Mouse (Mus musculus) left cerebral cortex, adult 2 months (tissue): ENCODE data around the gene Cyp2d22. TPM values are rescaled to one million over a fixed set of nuclear protein-coding genes. Genes with fewer than 3 reads are reported as not detected.
A peak's percentile ranks its signal among the peaks of the same experiment; 100 is the strongest.
"Not testable (repeated sequence)": the region's sequence is repeated elsewhere in the genome, so short reads cannot be mapped to it uniquely, and the experiment has no call there.

Experiments used
- DNase-seq, 2 experiments: peaks; one replicate each; pipeline ENCODE4 v3.0.0; 2021 to 2022; ENCODE audit warnings: low spot score in 2 of 2, mixed read lengths in 1 of 2; ENCODE audit errors: extremely low spot score in 1 of 2
- H3K27ac ChIP-seq: fragments of 200-600 bp; 2 replicates; pipeline ENCODE4 v1.8.1; 2022
- H3K4me3 ChIP-seq: fragments of 200-600 bp; 2 replicates; pipeline ENCODE4 v1.8.1; 2022
- CTCF ChIP-seq: fragments of 200-600 bp; IDR thresholded peaks from 2 replicates; pipeline ENCODE4 v1.8.1; 2022; ENCODE audit warnings: antibody characterized with exemption, mild to moderate bottlenecking, moderate library complexity
- intact Hi-C: fragments of 180-260 bp; cut with DNase I; formaldehyde crosslinking; loops from one replicate; pipeline ENCODE4 v1.15.1; 2025
- total RNA-seq, 2 experiments: library from RNA; stranded (reverse); gene quantifications; 2 replicates each; pipeline ENCODE4 v1.2.3; 2021

The Cyp2d22 gene
- total RNA-seq, 2 experiments from 2014 or later = 30.6 to 37.2 TPM

GRCm38 (mm10) chr15:82374437-82374836 is 5.6 kb downstream of the Cyp2d22 start:
- no peak for DNase-seq
- no peak overlapping the region for H3K27ac ChIP-seq
- no peak overlapping the region for H3K4me3 ChIP-seq
- TF ChIP-seq CTCF = no peak
- intact Hi-C loops = no loop called here

DNA sequence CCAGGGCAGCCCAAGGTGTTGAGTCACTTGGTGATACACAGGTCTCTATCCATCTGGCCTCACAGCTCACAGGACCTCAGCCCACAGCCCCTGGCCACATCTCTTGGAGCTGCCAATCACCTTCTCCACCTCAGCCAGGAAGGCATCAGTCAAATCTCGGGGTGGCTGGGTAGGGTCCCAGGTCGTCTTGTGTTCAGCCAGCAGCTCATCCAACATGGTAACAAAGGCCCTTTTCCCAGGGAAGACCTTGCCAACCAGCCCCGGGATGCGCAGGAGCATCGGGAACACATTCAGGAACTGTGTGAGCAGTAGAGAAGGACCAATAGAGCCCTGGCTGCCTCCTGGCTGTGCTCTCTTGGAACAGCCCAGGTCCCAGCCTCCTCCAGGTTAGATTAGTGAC is 7.1 kb downstream of the Cyp2d22 start:
- no peak overlapping the region for H3K27ac ChIP-seq
- H3K4me3 ChIP-seq = no peak overlapping the region
- no peak for DNase-seq
- intact Hi-C loops = no loop called here
- TF ChIP-seq CTCF = no peak

DNA sequence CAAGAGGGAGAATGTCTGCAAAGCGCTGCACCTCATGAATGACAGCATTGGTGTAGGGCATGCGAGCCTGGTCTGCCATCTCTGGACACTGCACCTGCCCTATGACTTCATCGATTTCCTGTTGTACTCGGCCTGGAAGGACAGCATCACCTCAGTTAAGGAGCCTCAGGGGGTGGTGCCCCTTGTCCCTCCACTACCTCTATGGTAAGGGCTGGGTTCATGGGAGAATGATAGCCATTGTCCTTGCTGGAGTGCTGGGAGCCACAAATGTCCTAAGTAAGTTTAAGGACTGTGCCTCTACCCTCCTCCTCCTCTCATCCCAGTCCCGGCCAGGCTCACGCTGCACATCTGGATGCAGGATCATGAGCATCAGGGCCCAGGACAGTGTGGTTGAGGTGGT is 7.6 kb downstream of the Cyp2d22 start:
- Histone ChIP-seq H3K4me3 (no peak overlapping the region), H3K27ac (no peak overlapping the region)
- TF ChIP-seq CTCF = no peak
- no peak for DNase-seq
- intact Hi-C loops = no loop called here

DNA sequence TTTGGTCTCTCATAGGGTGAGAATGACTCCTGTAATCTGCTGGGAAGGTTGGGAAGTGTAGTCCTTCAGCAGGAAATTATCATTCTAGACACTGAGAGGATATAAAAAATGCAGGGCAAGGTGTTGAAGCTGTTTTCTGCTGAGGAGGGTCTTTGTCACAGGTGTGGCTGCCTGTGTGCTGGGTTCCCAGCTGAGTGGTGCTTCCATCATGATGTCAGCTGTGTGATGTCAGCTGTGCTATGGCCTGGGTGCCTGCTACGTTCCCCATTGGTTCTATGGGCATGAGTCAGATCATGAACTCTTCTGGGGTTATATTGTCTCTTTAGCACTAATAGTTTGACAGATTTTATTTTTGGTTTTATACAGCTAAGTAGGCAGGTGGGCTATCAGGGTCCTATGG is 11.2 kb downstream of the Cyp2d22 start:
- DNase-seq = no peak
- intact Hi-C loops = no loop called here
- no peak for TF ChIP-seq CTCF
- H3K27ac ChIP-seq = no peak overlapping the region
- H3K4me3 ChIP-seq = no peak overlapping the region

DNA sequence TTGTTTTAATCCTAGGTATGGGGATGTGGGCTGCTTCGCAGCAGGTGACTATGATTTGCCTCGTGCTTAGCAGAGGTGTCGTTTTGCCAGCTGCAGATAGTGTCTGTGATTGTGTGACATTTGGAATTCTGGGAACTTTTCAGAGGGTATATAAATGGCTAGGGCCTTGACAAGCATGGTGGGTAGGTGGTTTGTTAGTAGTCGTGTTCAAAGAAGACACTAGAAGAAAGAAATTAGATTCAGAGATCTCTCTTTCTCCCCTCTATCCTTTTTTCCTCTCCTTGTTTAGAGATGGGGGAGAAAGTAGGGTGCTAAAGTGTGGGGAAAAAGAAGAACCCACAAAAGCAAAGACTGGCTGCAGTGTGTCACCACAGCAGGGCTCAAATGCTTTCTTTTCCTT is 11.9 kb downstream of the Cyp2d22 start:
- Histone ChIP-seq H3K4me3 (no peak overlapping the region), H3K27ac (no peak overlapping the region)
- intact Hi-C loops = no loop called here
- no peak for TF ChIP-seq CTCF
- DNase-seq = no peak

GRCm38 (mm10) chr15:82364561-82364960 is 15.5 kb downstream of the Cyp2d22 start:
- H3K27ac ChIP-seq, DNase-seq, intact Hi-C loops, H3K4me3 ChIP-seq: not testable (repeated sequence)

DNA sequence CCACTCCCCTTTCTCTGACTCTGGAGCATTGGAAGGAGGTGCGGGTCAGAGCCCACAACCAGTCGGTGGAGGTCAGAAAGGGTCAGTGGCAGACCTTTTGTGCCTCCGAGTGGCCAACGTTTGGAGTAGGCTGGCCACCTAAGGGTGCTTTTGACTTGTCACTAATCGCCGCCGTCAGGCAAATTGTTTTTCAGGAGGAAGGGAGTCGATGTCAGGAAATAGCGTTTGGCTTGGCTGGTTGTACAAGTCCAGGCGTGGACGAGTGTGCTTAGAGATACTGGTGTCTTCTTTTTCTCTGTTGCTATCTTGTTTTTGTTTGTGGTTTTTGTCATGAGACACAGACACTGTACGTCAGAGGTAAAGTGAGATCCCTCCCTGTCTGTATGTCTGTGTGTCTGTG is 16.3 kb downstream of the Cyp2d22 start:
- DNase-seq, intact Hi-C loops, H3K4me3 ChIP-seq, H3K27ac ChIP-seq: not testable (repeated sequence)

- Histone ChIP-seq H3K4me3 (no peak overlapping the region), H3K27ac (no peak overlapping the region)
- intact Hi-C loops = no loop called here
- TF ChIP-seq CTCF = no peak
- DNase-seq = no peak
These were observed 17.8 kb downstream of the Cyp2d22 start for GRCm38 (mm10) chr15:82362234-82362633.

DNA sequence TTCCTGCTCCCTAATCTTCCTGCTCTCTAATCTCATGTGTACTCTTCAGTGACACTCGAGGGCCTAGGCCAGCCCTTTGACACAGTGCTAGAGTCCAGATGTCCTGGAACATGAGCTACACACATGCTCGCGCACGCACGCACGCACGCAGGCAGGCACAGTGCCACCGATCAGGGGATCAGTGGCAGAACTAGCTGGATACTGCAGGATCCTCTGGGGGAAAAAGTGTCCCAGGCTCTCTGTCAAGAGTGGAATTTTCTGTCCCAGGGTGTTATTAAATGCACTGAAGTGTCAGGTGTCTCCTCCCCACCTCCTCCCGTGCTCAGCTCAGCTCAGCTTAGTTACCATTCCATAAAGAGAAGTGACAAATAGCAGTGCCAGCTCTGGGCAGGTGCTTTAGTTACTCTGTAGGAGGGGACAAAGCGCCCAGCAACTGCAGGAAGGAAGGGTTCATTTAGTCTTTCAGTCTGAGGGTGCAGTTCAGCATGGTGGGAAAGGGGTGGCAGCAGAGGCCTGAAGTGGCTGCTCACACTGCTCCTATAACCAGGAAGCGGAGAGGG is 18.5 kb downstream of the Cyp2d22 start:
- DNase-seq = no peak

GRCm38 (mm10) chr15:82358431-82359260 is 21.4 kb downstream of the Cyp2d22 start:
- H3K27ac ChIP-seq = no peak overlapping the region
- intact Hi-C loops = no loop called here
- DNase-seq = no peak
- H3K4me3 ChIP-seq = no peak overlapping the region
- no peak for TF ChIP-seq CTCF

More for the DNA sequence above, 18.5 kb downstream of the Cyp2d22 start:
- no peak overlapping the region for H3K27ac ChIP-seq
- H3K4me3 ChIP-seq = no peak overlapping the region
- intact Hi-C loops = no loop called here
- TF ChIP-seq CTCF = peak; percentile 23

- peak within 1 kb of the TSS; percentile 98 for H3K27ac ChIP-seq
These were observed 25.7 kb downstream of the Cyp2d22 start, which contains the start of gene Ndufa6 for GRCm38 (mm10) chr15:82354126-82354945. Ndufa6 (minus strand) TSS chr15:82354322.

DNA sequence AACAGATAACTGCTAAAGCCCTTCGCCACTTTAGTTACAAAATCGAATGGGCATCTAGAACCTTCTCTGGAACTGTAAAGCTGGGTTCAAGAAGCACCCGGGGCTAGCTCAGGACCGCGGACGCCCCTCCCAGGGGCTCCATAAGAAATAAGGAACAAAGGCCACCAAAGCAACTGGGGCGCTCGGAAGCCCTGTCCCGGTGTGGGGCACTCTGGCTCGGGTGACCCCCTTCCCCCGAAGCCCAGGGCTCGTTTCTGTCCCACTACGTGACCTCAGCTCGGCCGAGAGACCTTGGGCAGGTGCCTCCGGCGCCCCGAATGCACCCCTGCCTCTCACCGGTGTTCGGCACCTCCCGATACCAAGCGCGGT is 26.3 kb downstream of the Cyp2d22 start:
- intact Hi-C loops = loop anchor here (1.0 to 2.0 kb wide), 3 partner anchors 25 to 87 kb away; no protein-coding TSS in a partner anchor
- no peak for TF ChIP-seq CTCF
- DNase-seq = no peak

More at GRCm38 (mm10) chr15:82354126-82354945, 25.7 kb downstream of the Cyp2d22 start, which contains the start of gene Ndufa6:
- peak; percentile 96 for TF ChIP-seq CTCF
- H3K4me3 ChIP-seq = peak within 1 kb of the TSS; percentile 70
- intact Hi-C loops = loop anchor here (1.0 to 2.0 kb wide), 2 partner anchors 24 to 63 kb away; no protein-coding TSS in a partner anchor
- DNase-seq = peak; percentile 96 to 97

More for the DNA sequence above, 26.3 kb downstream of the Cyp2d22 start:
- Histone ChIP-seq H3K27ac (peak overlapping the region; percentile 98), H3K4me3 (peak overlapping the region; percentile 70)
